8 mouse cellular contexts compared by ENCODE assay signal in the genomic region with DNA sequence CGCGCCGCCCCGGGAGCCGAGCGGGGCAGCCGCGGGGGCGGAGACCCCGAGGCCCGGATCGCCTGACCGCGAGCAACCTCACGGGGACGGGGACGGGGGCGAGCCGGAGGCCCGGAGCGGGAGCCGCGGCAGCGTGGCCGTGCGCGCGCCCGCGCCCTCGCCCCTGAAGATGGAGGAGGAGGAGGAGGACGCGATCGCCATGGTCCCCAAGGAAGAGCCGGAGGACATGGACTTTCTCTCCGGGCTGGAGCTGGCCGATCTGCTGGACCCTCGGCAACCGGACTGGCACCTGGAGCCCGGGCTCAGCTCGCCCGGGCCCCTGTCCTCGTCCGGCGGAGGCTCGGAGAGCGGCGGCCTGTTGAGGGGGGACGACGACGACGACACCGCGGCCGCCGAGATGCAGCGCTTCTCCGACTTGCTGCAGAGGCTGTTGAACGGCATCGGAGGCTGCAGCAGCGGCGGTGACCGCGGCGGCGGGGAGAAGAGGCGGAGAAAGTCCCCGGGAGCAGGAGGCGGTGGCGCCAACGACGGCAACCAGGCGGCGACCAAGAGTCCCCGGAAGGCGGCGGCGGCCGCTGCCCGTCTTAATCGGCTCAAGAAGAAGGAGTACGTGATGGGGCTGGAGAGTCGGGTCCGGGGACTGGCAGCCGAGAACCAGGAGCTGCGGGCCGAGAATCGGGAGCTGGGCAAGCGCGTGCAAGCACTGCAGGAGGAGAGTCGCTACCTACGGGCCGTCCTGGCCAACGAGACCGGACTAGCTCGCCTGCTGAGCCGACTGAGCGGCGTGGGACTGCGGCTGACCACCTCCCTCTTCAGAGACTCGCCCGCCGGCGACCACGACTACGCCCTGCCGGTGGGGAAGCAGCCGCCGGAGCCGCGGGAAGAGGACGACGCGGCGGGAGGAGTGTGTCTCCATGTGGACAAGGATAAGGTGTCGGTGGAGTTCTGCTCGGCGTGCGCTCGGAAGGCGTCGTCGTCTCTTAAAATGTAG. TPM values are rescaled to one million over a fixed set of nuclear protein-coding genes. Genes with fewer than 3 reads are reported as not detected.
DNase-seq lines count a peak whose midpoint lies in the region; ATAC-seq and TF ChIP-seq lines count a peak whose summit lies in the region.

No protein-coding gene starts in this region.

- peak; percentile 67 for ATAC-seq in intestine, postnatal 0 days
- ATAC-seq in limb, embryonic 13.5 days (ENCODE audit: low FRiP score, low read depth), result peak; percentile 64
- peak; percentile 75 for ATAC-seq in midbrain, embryonic 14.5 days (ENCODE audit: low FRiP score, low TSS enrichment)

- no peaks in the 10 kb centered on the region for H3K4me1 ChIP-seq in intestine, postnatal 0 days (replicated peaks; ENCODE audit: control insufficient read depth, insufficient read depth, low read length)
- peaks cover 6% of the 10 kb centered on the region; the same call in 1 of the 2 replicates for H3K4me1 ChIP-seq in limb, embryonic 13.5 days
- H3K4me1 ChIP-seq in midbrain, embryonic 14.5 days (ENCODE audit: control insufficient read depth, insufficient read depth, low read length), result peaks cover 7% of the 10 kb centered on the region; the same call in 1 of the 2 replicates
- H3K4me1 ChIP-seq in small intestine, adult 2 months (ENCODE audit: control insufficient read depth, insufficient read depth, insufficient read length, low read length), result 0 out of 2 replicates have a peak, but pooled peaks cover 3% of the 10 kb centered on the region

- peak overlapping the region; percentile 98 for H3K4me3 ChIP-seq in intestine, postnatal 0 days (ENCODE audit: low read depth, low read length)
- H3K4me3 ChIP-seq in limb, embryonic 13.5 days, result peak overlapping the region; percentile 99
- peak overlapping the region; percentile 96 for H3K4me3 ChIP-seq in midbrain, embryonic 14.5 days (replicated peaks; ENCODE audit: low read depth, low read length)
- peak overlapping the region; percentile 95 for H3K4me3 ChIP-seq in small intestine, adult 2 months (ENCODE audit: low read depth, low read length)

- H3K27ac ChIP-seq in intestine, postnatal 0 days (ENCODE audit: low read depth, low read length), result peak overlapping the region; percentile 99
- H3K27ac ChIP-seq in limb, embryonic 13.5 days, result peak overlapping the region; percentile 97
- peak overlapping the region; percentile 98 for H3K27ac ChIP-seq in midbrain, embryonic 14.5 days (replicated peaks; ENCODE audit: low read depth, low read length)
- H3K27ac ChIP-seq in small intestine, adult 2 months (ENCODE audit: insufficient read depth, low read depth, low read length), result peak overlapping the region; percentile 89

- TF ChIP-seq CTCF in intestine, postnatal 0 days (IDR thresholded peaks at IDR 0.05; ENCODE audit: low read depth), result peak; percentile 70
- TF ChIP-seq CTCF in small intestine, adult 2 months (IDR thresholded peaks at IDR 0.05; ENCODE audit: extremely low read depth, insufficient read length, insufficient replicate concordance, low read depth, low read length), result no peak; the same call in 1 of the 2 replicates

- H3K9me3 ChIP-seq in intestine, postnatal 0 days (ENCODE audit: control insufficient read depth), result no peaks in the 10 kb centered on the region
- H3K9me3 ChIP-seq in limb, embryonic 13.5 days, result no peaks in the 10 kb centered on the region
- no peaks in the 10 kb centered on the region for H3K9me3 ChIP-seq in midbrain, embryonic 14.5 days (ENCODE audit: control insufficient read depth, low read length)

- H3K4me2 ChIP-seq in intestine, postnatal 0 days (replicated peaks; ENCODE audit: low read depth), result peak overlapping the region; percentile 80
- peak overlapping the region; percentile 96 for H3K4me2 ChIP-seq in limb, embryonic 13.5 days (replicated peaks)
- H3K4me2 ChIP-seq in midbrain, embryonic 14.5 days (ENCODE audit: low read length), result peak overlapping the region; percentile 93

- TF ChIP-seq POLR2A in small intestine, adult 2 months (IDR thresholded peaks at IDR 0.05; ENCODE audit: low read depth, low read length), result no peak

- WGBS in intestine, postnatal 0 days, result under 1% methylated on average over 122 of the region's 123 CpGs
- under 1% methylated on average over 112 of the region's 123 CpGs for WGBS in limb, embryonic 13.5 days
- under 1% methylated on average over 111 of the region's 123 CpGs for WGBS in midbrain, embryonic 14.5 days
- 1% methylated on average over 120 of the region's 123 CpGs for whole genome bisulfite sequencing in small intestine, adult 2 months

- H3K27me3 ChIP-seq in intestine, postnatal 0 days (replicated peaks; ENCODE audit: control insufficient read depth, insufficient read depth, low read length), result no peaks in the 10 kb centered on the region
- H3K27me3 ChIP-seq in limb, embryonic 13.5 days, result no peaks in the 10 kb centered on the region
- no peaks in the 10 kb centered on the region for H3K27me3 ChIP-seq in midbrain, embryonic 14.5 days (ENCODE audit: control insufficient read depth, insufficient read depth, low read length)
- no peaks in the 10 kb centered on the region for H3K27me3 ChIP-seq in small intestine, adult 2 months (ENCODE audit: control insufficient read depth, insufficient read depth, low read length)

- H3K9ac ChIP-seq in intestine, postnatal 0 days (ENCODE audit: low read depth, low read length), result peak overlapping the region; percentile 100
- H3K9ac ChIP-seq in limb, embryonic 13.5 days, result peak overlapping the region; percentile 99
- peak overlapping the region; percentile 98 for H3K9ac ChIP-seq in midbrain, embryonic 14.5 days (replicated peaks; ENCODE audit: low read length)

- H3K36me3 ChIP-seq in intestine, postnatal 0 days (ENCODE audit: control insufficient read depth, insufficient read depth), result peaks cover 7% of the 10 kb centered on the region; the same call in 1 of the 2 replicates
- H3K36me3 ChIP-seq in limb, embryonic 13.5 days, result peaks cover 6% of the 10 kb centered on the region
- peaks cover 13% of the 10 kb centered on the region for H3K36me3 ChIP-seq in midbrain, embryonic 14.5 days (ENCODE audit: control insufficient read depth, insufficient read depth, low read length)
- H3K36me3 ChIP-seq in small intestine, adult 2 months (ENCODE audit: control insufficient read depth, insufficient read depth, low read length), result peaks cover 13% of the 10 kb centered on the region

- peak; percentile 67 for DNase-seq in layer of hippocampus, adult 11-12 months (ENCODE audit: low spot score)
- DNase-seq in layer of hippocampus, adult 9-10 months (ENCODE audit: low spot score), result no peak
- DNase-seq in embryo, embryonic 11 days, result peak; percentile 82
- DNase-seq in gastrocnemius, postnatal 4 days (ENCODE audit: low spot score in 2 of 2), result peak; percentile 51 to 81
- DNase-seq in midbrain, embryonic 14.5 days, result peak; percentile 84

RNA-seq across cellular contexts. Expression of a gene that starts 0.9 kb away (rescaled TPM):
- 10 to 100 TPM; 37.6 to 44.0 TPM for total RNA-seq in gastrocnemius, postnatal 4 days (2021)
- 19.3 and 23.7 TPM in 2 replicates for polyA plus RNA-seq in intestine, postnatal 0 days (2015; fragmentation: Nextera tagmentation; extraction: Ambion mirVana)
- polyA plus RNA-seq in limb, embryonic 13.5 days (2015; fragmentation: Nextera tagmentation; extraction: Ambion mirVana), result 35.3 and 37.2 TPM in 2 replicates
- polyA plus RNA-seq in midbrain, embryonic 14.5 days (2014; fragmentation: Nextera tagmentation; extraction: Ambion mirVana), result 54.8 and 57.3 TPM in 2 replicates
- 18.1 and 31.3 TPM in 2 replicates for polyA plus RNA-seq in small intestine, adult 2 months (2012; rRNA removed)

RNA-seq across cellular contexts. Expression of a gene that starts 13.6 kb away (rescaled TPM):
- 10 to 100 TPM; 53.9 TPM for total RNA-seq in gastrocnemius, postnatal 4 days (2021)
- polyA plus RNA-seq in intestine, postnatal 0 days (2015; fragmentation: Nextera tagmentation; extraction: Ambion mirVana), result 125 and 136 TPM in 2 replicates
- polyA plus RNA-seq in limb, embryonic 13.5 days (2015; fragmentation: Nextera tagmentation; extraction: Ambion mirVana), result 108 and 111 TPM in 2 replicates
- polyA plus RNA-seq in midbrain, embryonic 14.5 days (2014; fragmentation: Nextera tagmentation; extraction: Ambion mirVana), result 125 and 132 TPM in 2 replicates
- 7.2 and 8.4 TPM in 2 replicates for polyA plus RNA-seq in small intestine, adult 2 months (2012; rRNA removed)

RNA-seq across cellular contexts. Expression of a gene that starts 17.0 kb away (rescaled TPM):
- total RNA-seq in gastrocnemius, postnatal 4 days (2021), result under 1 TPM; 0.21 to 0.34 TPM
- 0.31 and 0.47 TPM in 2 replicates for polyA plus RNA-seq in intestine, postnatal 0 days (2015; fragmentation: Nextera tagmentation; extraction: Ambion mirVana)
- 1.9 and 2.0 TPM in 2 replicates for polyA plus RNA-seq in limb, embryonic 13.5 days (2015; fragmentation: Nextera tagmentation; extraction: Ambion mirVana)
- 2.7 TPM in 2 replicates for polyA plus RNA-seq in midbrain, embryonic 14.5 days (2014; fragmentation: Nextera tagmentation; extraction: Ambion mirVana)
- polyA plus RNA-seq in small intestine, adult 2 months (2012; rRNA removed), result 0.14 TPM in 1 of 2 replicates, not detected in the other

RNA-seq across cellular contexts. Expression of a gene that starts 32.4 kb away (rescaled TPM):
- total RNA-seq in gastrocnemius, postnatal 4 days (2021), result 10 to 100 TPM; 15.9 to 16.1 TPM
- 29.0 and 32.0 TPM in 2 replicates for polyA plus RNA-seq in intestine, postnatal 0 days (2015; fragmentation: Nextera tagmentation; extraction: Ambion mirVana)
- 39.0 and 41.2 TPM in 2 replicates for polyA plus RNA-seq in limb, embryonic 13.5 days (2015; fragmentation: Nextera tagmentation; extraction: Ambion mirVana)
- 34.7 and 45.0 TPM in 2 replicates for polyA plus RNA-seq in midbrain, embryonic 14.5 days (2014; fragmentation: Nextera tagmentation; extraction: Ambion mirVana)
- polyA plus RNA-seq in small intestine, adult 2 months (2012; rRNA removed), result 4.8 and 6.5 TPM in 2 replicates

RNA-seq across cellular contexts. Expression of a gene that starts 33.1 kb away (rescaled TPM):
- 1 to 10 TPM; 4.1 to 4.5 TPM for total RNA-seq in gastrocnemius, postnatal 4 days (2021)
- polyA plus RNA-seq in intestine, postnatal 0 days (2015; fragmentation: Nextera tagmentation; extraction: Ambion mirVana), result 1.1 TPM in 2 replicates
- 4.2 and 4.7 TPM in 2 replicates for polyA plus RNA-seq in limb, embryonic 13.5 days (2015; fragmentation: Nextera tagmentation; extraction: Ambion mirVana)
- polyA plus RNA-seq in midbrain, embryonic 14.5 days (2014; fragmentation: Nextera tagmentation; extraction: Ambion mirVana), result 19.3 and 32.7 TPM in 2 replicates
- 0.38 and 0.56 TPM in 2 replicates for polyA plus RNA-seq in small intestine, adult 2 months (2012; rRNA removed)

Comparison
In these comparisons a context has a peak if more than half of its experiments do, and no peak if none do; other contexts are left out.
1. RNA of a gene that starts 13.6 kb away (polyA plus RNA-seq): 125 to 136 TPM in intestine, postnatal 0 days, 125 to 132 TPM in midbrain, embryonic 14.5 days and 108 to 111 TPM in limb, embryonic 13.5 days; 7.2 to 8.4 TPM in small intestine, adult 2 months; every median in the first group is over 10 times any median in the second.
2. Peak in every context shown above with its lines, with median percentiles within 50 percentile points of each other: ATAC-seq, H3K27ac ChIP-seq, H3K4me2 ChIP-seq, H3K4me3 ChIP-seq and H3K9ac ChIP-seq.